Mouse (Mus musculus) neural tube, embryonic 15.5 days (tissue): ENCODE measurements around the gene Gm21188. TPM values are rescaled to one million over a fixed set of nuclear protein-coding genes. Genes with fewer than 3 reads are reported as not detected.

ENCODE experiments used
- polyA plus RNA-seq: library from polyadenylated mRNA; unstranded; fragments of >200 nt; fragmentation: Nextera tagmentation; extraction: Ambion mirVana; gene quantifications from 2 replicates; pipeline ENCODE4 v1.2.1, GENCODE M21; 2015

The Gm21188 gene
- polyA plus RNA-seq, 1 experiment from 2014 or later: not detected

Other genes starting within 250 kb of the Gm21188 start
- gene AF067063, start 222.0 kb downstream of the Gm21188 start, polyA plus RNA-seq: not detected in 2 replicates
- not detected in 2 replicates for gene D13Ertd608e, start 216.2 kb downstream of the Gm21188 start, polyA plus RNA-seq
- not detected in 2 replicates for gene Tcstv1, start 157.4 kb downstream of the Gm21188 start, polyA plus RNA-seq
- gene Gm21761, start 122.9 kb downstream of the Gm21188 start, polyA plus RNA-seq: not detected in 2 replicates
- gene B020031M17Rik, start 101.4 kb downstream of the Gm21188 start, polyA plus RNA-seq: not detected in 2 replicates
- gene Gm36079, start 25.2 kb downstream of the Gm21188 start, polyA plus RNA-seq: not detected in 2 replicates
- gene Gm20767, start 88.1 kb upstream of the Gm21188 start, polyA plus RNA-seq: not detected in 2 replicates
- not detected in 2 replicates for gene Gm21818, start 120.2 kb upstream of the Gm21188 start, polyA plus RNA-seq
- gene Gm21762, start 163.8 kb upstream of the Gm21188 start, polyA plus RNA-seq: not detected in 2 replicates
- not detected in 2 replicates for gene Gm21731, start 186.9 kb upstream of the Gm21188 start, polyA plus RNA-seq
- gene AF067061, start 210.9 kb upstream of the Gm21188 start, polyA plus RNA-seq: not detected in 2 replicates
- 0.18 and 2.3 TPM in 2 replicates for gene BC147527, start 248.2 kb upstream of the Gm21188 start, polyA plus RNA-seq